Mouse (Mus musculus): ENCODE results near the gene Pgf. TPM values are rescaled to one million over a fixed set of nuclear protein-coding genes. Genes with fewer than 3 reads are reported as not detected.

Gene Pgf
- under 1 TPM in 1 of 2 experiments, not detected in 1; 0.59 TPM for polyA plus RNA-seq (2017; shearing (Covaris generic))

DNA sequence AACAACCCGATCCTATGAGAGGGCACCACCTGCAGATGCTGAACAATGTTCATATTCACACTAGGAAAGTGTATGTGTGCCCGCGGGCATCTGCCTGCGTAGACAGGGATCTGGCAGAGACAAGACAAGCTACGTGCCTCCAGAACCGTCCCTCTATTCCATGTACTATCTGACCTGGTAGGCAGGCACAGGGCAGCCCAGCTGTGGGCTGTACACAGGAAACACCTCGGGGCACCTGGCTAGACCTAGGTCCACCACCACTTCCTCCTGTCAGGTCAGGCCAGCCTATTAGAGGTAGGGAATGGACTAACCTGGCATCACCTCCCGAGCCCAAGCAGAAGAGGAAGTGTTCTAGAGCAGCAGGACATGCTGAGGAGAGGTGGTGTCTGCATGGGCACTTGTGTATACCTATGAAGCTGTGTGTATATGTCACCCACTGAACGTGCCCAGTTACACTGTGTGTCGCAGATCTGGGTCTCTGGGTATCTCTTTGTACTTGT, at the start of gene Pgf:
Gene Pgf (minus strand): TSS at position 51 of the 500 bp plus-strand sequence.

DNA sequence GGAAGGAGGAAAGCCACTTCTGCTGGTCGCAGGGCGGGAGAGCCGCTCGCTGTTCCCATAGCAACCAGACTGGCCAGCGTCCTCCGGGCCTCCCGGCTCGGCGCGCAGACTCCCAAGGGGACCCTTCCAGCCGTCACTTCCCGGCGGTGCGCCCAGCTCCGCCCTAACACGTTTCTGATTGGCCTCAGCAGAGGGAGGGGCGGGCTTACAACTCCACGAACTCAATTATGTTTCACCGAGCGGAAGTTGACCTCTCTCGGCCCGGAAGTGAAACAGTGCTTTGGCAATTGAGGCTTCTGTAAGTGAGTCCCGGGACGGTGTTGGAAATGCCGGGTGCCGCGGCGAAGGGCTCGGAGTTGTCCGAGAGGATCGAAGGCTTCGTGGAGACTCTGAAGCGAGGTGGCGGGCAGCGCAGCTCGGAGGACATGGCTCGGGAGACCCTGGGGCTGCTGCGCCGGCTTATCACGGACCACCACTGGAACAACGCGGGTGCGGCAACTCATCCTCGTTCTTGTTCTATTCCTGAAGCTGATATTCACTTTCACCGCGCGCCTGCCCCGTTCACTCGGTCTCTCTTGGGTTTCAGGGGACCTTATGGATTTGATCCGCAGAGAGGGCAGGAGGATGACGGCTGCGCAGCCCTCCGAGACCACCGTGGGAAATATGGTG, 41.8 kb upstream of the Pgf start, which contains the start of gene Eif2b2:
Gene Eif2b2 (plus strand): TSS at position 246 of the 669 bp plus-strand sequence.

DNA sequence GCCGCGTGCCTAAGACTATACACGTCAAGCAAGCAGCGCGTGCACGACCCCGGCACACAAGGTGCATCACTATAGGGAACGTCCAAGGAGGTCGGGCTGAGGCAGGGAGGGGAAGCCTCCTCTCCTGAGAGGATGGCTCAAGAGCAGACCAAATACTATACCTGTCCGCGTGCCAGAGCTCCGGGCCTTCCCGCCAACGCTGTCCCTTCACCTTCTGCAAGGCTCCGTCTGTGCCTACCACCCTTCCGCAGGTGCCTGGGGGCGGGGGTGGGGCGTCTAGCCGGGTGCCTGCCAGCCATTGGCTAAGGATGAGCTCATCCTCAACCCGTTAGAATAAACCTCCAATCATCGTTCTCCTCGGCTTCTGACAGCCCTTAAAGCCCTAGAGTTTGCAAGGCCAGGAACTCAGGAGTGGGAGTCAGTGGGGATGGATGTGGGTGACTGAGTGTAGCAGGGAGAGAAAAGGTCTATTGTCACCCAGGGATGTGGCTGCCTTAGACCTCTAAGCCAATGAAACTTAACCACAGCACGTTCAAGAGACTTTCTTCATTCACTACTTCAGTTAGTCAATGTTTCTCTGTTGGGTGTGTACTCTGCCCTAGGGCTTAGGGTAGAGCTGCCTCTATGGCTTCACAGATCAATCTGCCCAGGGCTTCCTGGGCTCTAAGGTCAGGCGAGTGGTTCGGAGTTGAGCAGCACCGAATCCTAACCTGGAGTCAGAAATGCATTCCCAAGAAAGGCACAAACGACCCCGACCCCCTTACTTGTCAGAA, 26.4 kb downstream of the Pgf start, which contains the start of gene Rps6kl1:
Gene Rps6kl1 (minus strand): TSS at position 263 of the 773 bp plus-strand sequence.

Other genes starting within 250 kb of the Pgf start
- 100 to 1,000 TPM; 117 to 119 TPM for gene Fcf1, start 206.9 kb downstream of the Pgf start, polyA plus RNA-seq (2017; shearing (Covaris generic))
- gene Arel1, start 206.9 kb downstream of the Pgf start, polyA plus RNA-seq (2017; shearing (Covaris generic)): 10 to 100 TPM; 39.3 to 42.5 TPM
- 10 to 100 TPM; 26.3 to 34.8 TPM for gene Ylpm1, start 181.5 kb downstream of the Pgf start, polyA plus RNA-seq (2017; shearing (Covaris generic))
- gene Prox2, start 67.0 kb downstream of the Pgf start, polyA plus RNA-seq (2017; shearing (Covaris generic)): 1 to 10 TPM; 4.9 to 6.6 TPM
- gene Dlst, start 67.0 kb downstream of the Pgf start, polyA plus RNA-seq (2017; shearing (Covaris generic)): 100 to 1,000 TPM in 1 of 2 experiments, 10 to 100 TPM in 1; 96.3 to 110 TPM
- gene Rps6kl1, start 26.5 kb downstream of the Pgf start, polyA plus RNA-seq (2017; shearing (Covaris generic)): 1 to 10 TPM in 1 of 2 experiments, under 1 TPM in 1; 0.53 to 1.4 TPM
- gene Eif2b2, start 41.7 kb upstream of the Pgf start, polyA plus RNA-seq (2017; shearing (Covaris generic)): 100 to 1,000 TPM; 102 to 115 TPM
- 10 to 100 TPM in 1 of 2 experiments, 1 to 10 TPM in 1; 9.0 to 11.1 TPM for gene Mlh3, start 92.8 kb upstream of the Pgf start, polyA plus RNA-seq (2017; shearing (Covaris generic))
- gene Acyp1, start 110.6 kb upstream of the Pgf start, polyA plus RNA-seq (2017; shearing (Covaris generic)): 10 to 100 TPM; 46.4 to 92.5 TPM
- under 1 TPM in 1 of 2 experiments, not detected in 1; 0.58 TPM for gene Zc2hc1c, start 110.8 kb upstream of the Pgf start, polyA plus RNA-seq (2017; shearing (Covaris generic))
- gene Nek9, start 161.6 kb upstream of the Pgf start, polyA plus RNA-seq (2017; shearing (Covaris generic)): 10 to 100 TPM; 26.4 to 32.2 TPM
- gene Tmed10, start 197.1 kb upstream of the Pgf start, polyA plus RNA-seq (2017; shearing (Covaris generic)): 100 to 1,000 TPM; 140 to 162 TPM

Data from inflammation-experienced regulatory T-cells (primary cell).